Mouse (Mus musculus): ENCODE measurements around the gene Ece2. TPM values are rescaled to one million over a fixed set of nuclear protein-coding genes. Genes with fewer than 3 reads are reported as not detected.

Gene Ece2
- polyA plus RNA-seq, 1 experiment from 2014 or later = 23.6 TPM

DNA sequence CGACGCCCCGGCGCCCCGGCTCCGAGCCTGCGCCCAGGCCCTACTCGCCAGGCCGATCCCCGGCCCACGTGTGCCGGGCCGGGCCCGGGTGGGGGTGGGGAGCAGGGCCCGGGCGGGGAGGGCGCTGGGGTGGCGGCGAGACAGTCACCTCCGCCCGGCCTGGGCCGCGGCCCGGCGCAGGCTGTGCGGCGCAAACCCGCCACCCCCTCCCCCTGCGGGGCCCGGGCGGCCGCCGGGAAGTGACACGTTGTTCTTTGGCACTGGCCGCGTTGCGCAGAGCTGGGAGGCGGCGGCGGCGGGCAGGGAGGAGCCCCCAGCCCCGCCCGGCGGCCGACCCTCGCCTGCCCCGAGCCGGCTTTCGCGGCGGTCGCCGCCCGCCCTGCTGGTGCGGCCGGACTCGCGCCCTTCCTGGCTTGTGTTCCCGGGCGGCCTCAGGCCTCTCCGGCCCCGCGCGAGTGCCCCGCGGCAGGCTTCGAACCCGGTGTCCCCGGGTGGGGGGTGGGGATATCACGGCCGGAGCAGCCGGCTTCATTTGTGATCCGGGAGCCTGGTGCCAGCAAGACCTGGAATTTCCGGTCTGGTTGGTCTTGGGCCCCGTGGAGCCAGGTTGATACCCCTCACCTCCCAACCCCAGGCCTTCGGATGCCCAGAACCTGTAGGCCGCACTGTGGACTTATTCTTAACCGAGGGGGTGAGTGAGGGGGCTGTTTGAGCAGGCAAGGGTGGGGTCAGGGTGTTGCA, 43.5 kb downstream of the Ece2 start:
- peaks cover 22% of the 10 kb centered on the region for H3K36me3 ChIP-seq (ENCODE audit: control insufficient read depth, insufficient read depth, low read length)
- no peaks in the 10 kb centered on the region for H3K27me3 ChIP-seq (ENCODE audit: control insufficient read depth, insufficient read depth, low read depth, low read length)
- peak; percentile 85 for ATAC-seq
- no peaks in the 10 kb centered on the region for H3K9me3 ChIP-seq (replicated peaks; ENCODE audit: control insufficient read depth, low read length, poor library complexity, severe bottlenecking)
- H3K4me1 ChIP-seq (ENCODE audit: control insufficient read depth, insufficient read depth, low read length) = peaks cover 19% of the 10 kb centered on the region
- under 1% methylated on average over 39 of the region's 78 CpGs for WGBS
- H3K27ac ChIP-seq (ENCODE audit: low read length) = peak overlapping the region; percentile 88
- H3K9ac ChIP-seq (ENCODE audit: low read depth, low read length) = peak overlapping the region; percentile 98
- H3K4me3 ChIP-seq (ENCODE audit: low read depth, low read length) = peak overlapping the region; percentile 97
- peak overlapping the region; percentile 80 for H3K4me2 ChIP-seq (ENCODE audit: low read length)

DNA sequence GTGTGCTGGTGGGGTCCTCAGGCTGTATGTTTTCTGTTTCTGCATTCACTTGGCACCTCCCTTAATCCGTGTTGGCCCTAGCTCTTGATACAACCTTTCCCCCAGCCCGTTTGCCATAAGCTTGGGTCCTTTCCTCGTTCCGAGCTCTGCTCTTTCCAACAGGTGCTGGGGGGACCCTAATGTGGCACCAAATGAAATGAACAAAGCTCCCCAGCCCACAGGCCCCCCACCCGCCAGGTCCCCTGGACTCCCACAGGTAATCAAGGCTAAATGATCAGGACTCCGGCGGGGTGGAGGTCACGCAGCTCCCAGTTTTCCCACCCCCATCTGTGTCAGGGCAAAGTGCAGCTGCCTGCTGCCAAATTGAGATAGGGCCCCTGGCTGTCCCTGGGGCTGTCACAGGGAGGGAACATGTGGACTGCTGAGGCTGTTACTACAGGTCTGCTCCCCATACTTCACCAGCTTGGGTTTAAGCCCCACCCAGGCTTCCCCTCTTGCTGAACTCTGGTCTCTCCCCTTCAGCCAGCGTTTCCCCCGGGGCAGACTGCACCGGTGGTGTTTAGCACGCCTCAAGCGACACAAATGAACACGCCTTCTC, 44.2 kb downstream of the Ece2 start:
- ATAC-seq = no peak; the same call in 1 of the 2 replicates
- peak overlapping the region; percentile 97 for H3K4me3 ChIP-seq (ENCODE audit: low read depth, low read length)
- peak overlapping the region; percentile 88; the same call in 1 of the 2 replicates for H3K27ac ChIP-seq (ENCODE audit: low read length)
- H3K36me3 ChIP-seq (ENCODE audit: control insufficient read depth, insufficient read depth, low read length) = peaks cover 26% of the 10 kb centered on the region
- WGBS = 16% methylated on average over 14 of the region's 14 CpGs
- peaks cover 19% of the 10 kb centered on the region for H3K4me1 ChIP-seq (ENCODE audit: control insufficient read depth, insufficient read depth, low read length)
- peak overlapping the region; percentile 80 for H3K4me2 ChIP-seq (ENCODE audit: low read length)
- no peaks in the 10 kb centered on the region for H3K9me3 ChIP-seq (replicated peaks; ENCODE audit: control insufficient read depth, low read length, poor library complexity, severe bottlenecking)
- peak overlapping the region; percentile 98 for H3K9ac ChIP-seq (ENCODE audit: low read depth, low read length)
- H3K27me3 ChIP-seq (ENCODE audit: control insufficient read depth, insufficient read depth, low read depth, low read length) = no peaks in the 10 kb centered on the region

DNA sequence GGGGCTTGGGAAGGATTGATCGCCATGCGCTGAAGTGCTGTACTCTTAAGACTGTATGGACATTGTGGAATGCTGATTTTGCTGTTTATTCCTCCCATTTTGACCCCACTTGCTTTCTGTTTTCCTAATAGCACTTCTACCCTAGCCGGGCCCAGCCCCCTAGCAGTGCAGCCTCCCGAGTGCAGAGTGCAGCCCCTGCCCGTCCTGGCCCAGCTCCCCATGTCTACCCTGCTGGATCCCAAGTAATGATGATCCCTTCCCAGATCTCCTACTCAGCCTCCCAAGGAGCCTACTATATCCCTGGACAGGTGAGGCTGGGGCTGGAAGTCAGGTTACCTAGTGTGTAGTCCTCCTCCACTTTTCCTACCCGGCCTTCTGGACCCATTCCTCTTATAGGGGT, 45.6 kb downstream of the Ece2 start:
- no peak overlapping the region for H3K4me3 ChIP-seq (ENCODE audit: low read depth, low read length)
- no peak overlapping the region for H3K9ac ChIP-seq (ENCODE audit: low read depth, low read length)
- H3K27me3 ChIP-seq (ENCODE audit: control insufficient read depth, insufficient read depth, low read depth, low read length) = no peaks in the 10 kb centered on the region
- peaks cover 19% of the 10 kb centered on the region for H3K4me1 ChIP-seq (ENCODE audit: control insufficient read depth, insufficient read depth, low read length)
- H3K36me3 ChIP-seq (ENCODE audit: control insufficient read depth, insufficient read depth, low read length) = peaks cover 39% of the 10 kb centered on the region
- H3K27ac ChIP-seq (ENCODE audit: low read length) = no peak overlapping the region
- H3K9me3 ChIP-seq (replicated peaks; ENCODE audit: control insufficient read depth, low read length, poor library complexity, severe bottlenecking) = no peaks in the 10 kb centered on the region
- ATAC-seq = no peak
- WGBS = 94% methylated on average over 6 of the region's 6 CpGs
- H3K4me2 ChIP-seq (ENCODE audit: low read length) = no peak overlapping the region

DNA sequence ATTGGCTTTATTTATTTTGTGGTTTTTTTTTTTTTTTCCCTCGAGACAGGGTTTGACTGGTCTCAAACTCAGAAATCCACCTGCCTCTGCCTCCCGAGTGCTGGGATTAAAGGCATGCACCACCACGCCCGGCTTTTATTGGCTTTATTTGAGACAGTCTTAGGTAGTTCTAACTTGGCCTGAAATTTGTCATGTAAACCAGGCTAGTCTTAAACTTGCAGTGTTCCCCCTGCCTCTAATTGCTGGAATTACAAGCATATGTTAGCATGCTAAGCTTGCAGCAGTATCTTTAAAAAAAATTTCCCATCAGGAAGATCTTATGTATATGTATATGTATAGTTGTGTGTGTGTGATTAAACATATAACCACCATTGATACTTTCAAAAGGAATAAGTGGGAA, 47.1 kb downstream of the Ece2 start:
- no peak overlapping the region for H3K4me3 ChIP-seq (ENCODE audit: low read depth, low read length)
- WGBS = 88% methylated on average over 4 of the region's 4 CpGs
- no peak overlapping the region for H3K9ac ChIP-seq (ENCODE audit: low read depth, low read length)
- H3K4me1 ChIP-seq (ENCODE audit: control insufficient read depth, insufficient read depth, low read length) = peaks cover 19% of the 10 kb centered on the region
- H3K9me3 ChIP-seq (replicated peaks; ENCODE audit: control insufficient read depth, low read length, poor library complexity, severe bottlenecking) = no peaks in the 10 kb centered on the region
- peaks cover 53% of the 10 kb centered on the region for H3K36me3 ChIP-seq (ENCODE audit: control insufficient read depth, insufficient read depth, low read length)
- no peak overlapping the region for H3K4me2 ChIP-seq (ENCODE audit: low read length)
- H3K27me3 ChIP-seq (ENCODE audit: control insufficient read depth, insufficient read depth, low read depth, low read length) = no peaks in the 10 kb centered on the region
- H3K27ac ChIP-seq (ENCODE audit: low read length) = no peak overlapping the region
- ATAC-seq = no peak

DNA sequence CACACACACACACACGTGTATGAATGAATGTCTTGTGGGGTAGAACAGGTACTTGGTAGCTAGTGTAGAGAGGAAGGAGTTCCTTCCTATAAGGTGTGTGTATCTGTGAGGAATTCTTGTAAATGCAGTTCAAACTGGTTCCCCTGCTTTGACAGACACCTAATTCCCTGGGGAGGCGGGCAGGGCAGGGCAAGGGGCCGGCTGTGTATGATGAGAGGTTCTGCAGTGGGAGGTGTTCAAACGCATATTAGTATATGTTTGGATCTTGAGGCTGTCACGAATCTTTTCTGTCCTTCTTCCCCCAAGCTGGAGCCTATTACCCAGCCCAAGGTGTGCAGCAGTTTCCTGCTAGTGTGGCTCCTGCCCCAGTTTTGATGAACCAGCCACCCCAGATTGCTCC, 47.8 kb downstream of the Ece2 start:
- H3K4me1 ChIP-seq (ENCODE audit: control insufficient read depth, insufficient read depth, low read length) = peaks cover 15% of the 10 kb centered on the region
- H3K4me3 ChIP-seq (ENCODE audit: low read depth, low read length) = no peak overlapping the region
- WGBS = 87% methylated on average over 5 of the region's 5 CpGs
- no peak overlapping the region for H3K27ac ChIP-seq (ENCODE audit: low read length)
- H3K9ac ChIP-seq (ENCODE audit: low read depth, low read length) = no peak overlapping the region
- no peak overlapping the region for H3K4me2 ChIP-seq (ENCODE audit: low read length)
- peaks cover 60% of the 10 kb centered on the region for H3K36me3 ChIP-seq (ENCODE audit: control insufficient read depth, insufficient read depth, low read length)
- no peak for ATAC-seq
- no peaks in the 10 kb centered on the region for H3K9me3 ChIP-seq (replicated peaks; ENCODE audit: control insufficient read depth, low read length, poor library complexity, severe bottlenecking)
- no peaks in the 10 kb centered on the region for H3K27me3 ChIP-seq (ENCODE audit: control insufficient read depth, insufficient read depth, low read depth, low read length)

DNA sequence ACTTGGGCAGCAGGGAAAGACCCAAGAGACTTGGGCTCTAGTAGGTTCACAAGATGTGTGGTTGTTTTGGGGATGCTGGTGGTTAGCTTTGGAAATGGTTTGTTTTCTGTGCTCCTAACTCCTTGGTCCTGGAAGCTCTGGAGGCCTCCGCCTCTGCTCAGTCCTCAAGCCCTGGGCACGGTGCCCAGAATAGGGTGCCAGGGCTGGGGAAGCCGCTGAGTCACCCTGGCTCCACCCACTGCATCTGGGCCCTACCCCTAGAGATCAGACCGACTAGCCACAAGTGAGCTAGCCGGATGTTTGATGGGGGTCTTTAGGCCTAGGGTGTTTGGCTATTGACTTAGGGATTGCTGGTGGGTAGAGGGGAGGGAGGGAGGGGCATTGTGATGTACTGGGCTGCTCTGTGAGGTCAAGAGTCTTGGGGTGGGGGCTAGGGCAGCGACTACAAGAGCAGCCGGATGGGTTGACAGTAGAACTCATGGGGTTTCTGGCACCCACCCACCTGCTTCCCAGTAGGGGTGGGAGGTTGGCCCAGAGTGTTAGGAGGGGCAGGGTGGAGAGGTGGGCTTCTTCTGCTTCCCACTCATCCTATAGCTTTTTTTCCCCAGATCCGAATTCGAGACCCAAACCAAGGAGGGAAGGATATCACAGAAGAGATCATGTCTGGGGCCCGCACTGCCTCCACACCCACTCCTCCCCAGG, 48.5 kb downstream of the Ece2 start:
- WGBS = 74% methylated on average over 10 of the region's 10 CpGs
- no peak for ATAC-seq
- Histone ChIP-seq H3K9ac (ENCODE audit: low read depth, low read length) (no peak overlapping the region), H3K4me3 (ENCODE audit: low read depth, low read length) (no peak overlapping the region), H3K4me1 (ENCODE audit: control insufficient read depth, insufficient read depth, low read length) (peaks cover 15% of the 10 kb centered on the region), H3K9me3 (replicated peaks; ENCODE audit: control insufficient read depth, low read length, poor library complexity, severe bottlenecking) (no peaks in the 10 kb centered on the region), H3K36me3 (ENCODE audit: control insufficient read depth, insufficient read depth, low read length) (peaks cover 66% of the 10 kb centered on the region), H3K4me2 (ENCODE audit: low read length) (no peak overlapping the region), H3K27me3 (ENCODE audit: control insufficient read depth, insufficient read depth, low read depth, low read length) (no peaks in the 10 kb centered on the region), H3K27ac (ENCODE audit: low read length) (no peak overlapping the region)

DNA sequence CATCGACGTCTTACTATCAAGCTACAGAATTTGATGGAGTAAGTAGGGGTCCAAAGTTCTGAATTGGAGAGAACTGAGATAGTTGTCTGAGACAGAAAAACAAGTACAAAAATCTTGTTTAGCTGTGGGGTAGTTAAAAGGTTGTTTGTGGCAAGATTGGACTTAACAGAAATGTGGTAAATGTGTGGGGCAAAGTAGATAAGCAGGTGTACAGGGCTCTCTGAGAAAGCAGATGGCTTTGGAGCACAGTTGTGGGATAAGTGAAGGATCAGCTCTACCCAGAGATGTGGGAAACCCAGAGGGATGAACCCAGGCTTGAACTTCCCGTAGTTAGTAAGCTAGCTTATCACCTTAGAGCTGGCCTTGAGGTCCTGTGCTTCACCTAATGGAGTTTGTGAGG, 61.1 kb downstream of the Ece2 start:
- ATAC-seq = no peak
- Histone ChIP-seq H3K36me3 (ENCODE audit: control insufficient read depth, insufficient read depth, low read length) (peaks cover 50% of the 10 kb centered on the region), H3K4me1 (ENCODE audit: control insufficient read depth, insufficient read depth, low read length) (peaks cover 23% of the 10 kb centered on the region), H3K27ac (ENCODE audit: low read length) (no peak overlapping the region), H3K4me2 (ENCODE audit: low read length) (no peak overlapping the region), H3K4me3 (ENCODE audit: low read depth, low read length) (no peak overlapping the region), H3K27me3 (ENCODE audit: control insufficient read depth, insufficient read depth, low read depth, low read length) (no peaks in the 10 kb centered on the region), H3K9me3 (replicated peaks; ENCODE audit: control insufficient read depth, low read length, poor library complexity, severe bottlenecking) (no peaks in the 10 kb centered on the region), H3K9ac (ENCODE audit: low read depth, low read length) (no peak overlapping the region)
- WGBS = 93% methylated on average over 3 of the region's 3 CpGs

DNA sequence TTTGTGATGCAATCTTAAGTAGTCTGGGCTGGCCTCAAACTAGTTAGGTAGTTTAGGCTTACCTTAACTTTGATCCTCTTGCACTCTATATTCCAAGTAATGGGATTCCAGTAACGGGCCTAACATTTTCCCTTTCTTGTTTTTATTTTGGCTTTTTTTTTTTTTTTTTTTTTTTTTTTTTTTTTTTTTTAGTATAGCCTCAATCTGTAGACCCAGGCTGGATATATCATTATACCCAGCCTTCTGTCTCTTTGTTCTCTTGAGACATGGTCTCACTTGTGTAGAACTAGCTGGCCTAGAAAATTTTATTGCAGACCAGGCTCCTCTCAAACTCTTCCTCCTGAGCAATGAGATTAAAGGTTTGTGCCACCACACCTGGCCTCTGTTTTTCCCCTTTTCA, 62.0 kb downstream of the Ece2 start:
- 86% methylated on average over 1 of the region's 1 CpGs for WGBS
- no peak for ATAC-seq
- no peaks in the 10 kb centered on the region for H3K27me3 ChIP-seq (ENCODE audit: control insufficient read depth, insufficient read depth, low read depth, low read length)
- no peaks in the 10 kb centered on the region for H3K9me3 ChIP-seq (replicated peaks; ENCODE audit: control insufficient read depth, low read length, poor library complexity, severe bottlenecking)
- H3K27ac ChIP-seq (ENCODE audit: low read length) = no peak overlapping the region
- H3K36me3 ChIP-seq (ENCODE audit: control insufficient read depth, insufficient read depth, low read length) = peaks cover 43% of the 10 kb centered on the region
- H3K4me1 ChIP-seq (ENCODE audit: control insufficient read depth, insufficient read depth, low read length) = peaks cover 30% of the 10 kb centered on the region
- no peak overlapping the region for H3K4me2 ChIP-seq (ENCODE audit: low read length)
- no peak overlapping the region for H3K4me3 ChIP-seq (ENCODE audit: low read depth, low read length)
- no peak overlapping the region for H3K9ac ChIP-seq (ENCODE audit: low read depth, low read length)

Measured in midbrain, embryonic 16.5 days (tissue).